Mouse (Mus musculus) liver, adult 2 months (tissue): Measurements from ENCODE around the gene Dao. TPM values are rescaled to one million over a fixed set of nuclear protein-coding genes. Genes with fewer than 3 reads are reported as not detected.

ENCODE experiments used
- DNase-seq: peaks from one replicate; pipeline ENCODE4 v3.0.0-alpha.2; 2011; ENCODE audit warnings: low read depth, low spot score; ENCODE audit errors: extremely low read depth
- H3K27ac ChIP-seq: fragments of 200-500 bp; replicated peaks from 2 replicates; pipeline ENCODE4 v1.5.1; 2012; ENCODE audit warnings: low read depth, mild to moderate bottlenecking, control low read depth, inconsistent platforms, low read length; ENCODE audit not compliant: insufficient read depth
- H3K27me3 ChIP-seq: fragments of 200-500 bp; 2 replicates; pipeline ENCODE4 v1.6.1; 2012; ENCODE audit warnings: mild to moderate bottlenecking, moderate library complexity, low read length, inconsistent platforms; ENCODE audit not compliant: control insufficient read depth, insufficient read depth
- H3K36me3 ChIP-seq: fragments of 200-500 bp; 2 replicates; pipeline ENCODE4 v1.6.1; 2012; ENCODE audit warnings: low read length, inconsistent platforms; ENCODE audit not compliant: control insufficient read depth, insufficient read depth
- H3K4me1 ChIP-seq: fragments of 200-500 bp; 2 replicates; pipeline ENCODE4 v1.6.1; 2011; ENCODE audit warnings: low read length; ENCODE audit not compliant: control insufficient read depth, insufficient read depth
- H3K4me3 ChIP-seq: fragments of 200-500 bp; 2 replicates; pipeline ENCODE4 v1.5.1; 2011; ENCODE audit warnings: low read depth, mild to moderate bottlenecking, control low read depth, low read length, moderate library complexity; ENCODE audit not compliant: insufficient read depth
- H3K79me2 ChIP-seq: fragments of 200-500 bp; 2 replicates; pipeline ENCODE4 v1.6.1; 2012; ENCODE audit warnings: inconsistent platforms, mild to moderate bottlenecking, low read length, moderate library complexity; ENCODE audit not compliant: control insufficient read depth, insufficient read depth
- H3K9ac ChIP-seq: fragments of 200-500 bp; 2 replicates; pipeline ENCODE4 v1.6.1; 2012; ENCODE audit warnings: low read depth, mild to moderate bottlenecking, control low read depth, inconsistent platforms, low read length
- CTCF ChIP-seq: fragments of 200-500 bp; IDR thresholded peaks from 2 replicates; pipeline ENCODE4 v1.5.1; 2011; ENCODE audit warnings: low read depth, low read length, control low read depth
- POLR2A ChIP-seq: fragments of 200-500 bp; IDR thresholded peaks from 2 replicates; pipeline ENCODE4 v1.6.1; 2011; ENCODE audit warnings: low read length, control low read depth; ENCODE audit not compliant: insufficient read depth; ENCODE audit errors: extremely low read depth
- WGBS: fragments of 180-500 bp; shearing (Covaris S2); methylation state at CpG from one replicate; pipeline ENCODE4 v1.1.7; 2018; 5-methylcytosine and 5-hydroxymethylcytosine counted together
- polyA plus RNA-seq: library from polyadenylated mRNA; depleted of rRNA; stranded (reverse); fragments of >200 nt; gene quantifications from 2 replicates; pipeline ENCODE4 v1.2.3, GENCODE M21; 2012
- total RNA-seq: library from RNA; depleted of rRNA; stranded (reverse); fragments of >200 nt; gene quantifications from 2 replicates; pipeline ENCODE4 v1.2.3, GENCODE M21; 2014

The Dao gene
- total and polyA plus RNA-seq, 2 experiments, result not detected

DNA sequence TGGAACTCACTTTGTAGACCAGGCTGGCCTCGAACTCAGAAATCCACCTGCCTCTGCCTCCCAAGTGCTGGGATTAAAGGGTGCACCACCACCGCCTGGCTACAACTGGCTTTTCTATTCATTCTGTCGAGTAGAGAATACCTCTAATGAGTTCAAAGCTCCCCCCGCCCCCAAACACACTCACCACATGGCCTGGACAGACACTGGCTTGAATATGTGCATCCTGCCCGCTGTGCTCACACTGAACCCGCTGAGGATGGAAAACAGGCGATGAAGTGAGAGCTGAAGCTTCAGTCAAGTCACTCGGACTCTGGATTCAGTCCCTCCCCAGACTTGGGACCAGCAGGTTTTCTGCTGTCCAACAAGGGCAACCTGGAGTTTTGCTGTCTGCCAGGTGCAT is 43.1 kb upstream of the Dao start:
- peaks cover 4% of the 10 kb centered on the region; the same call in 1 of the 2 replicates for H3K4me1 ChIP-seq
- WGBS, result 85% methylated on average over 8 of the region's 8 CpGs
- H3K36me3 ChIP-seq, result peaks cover 5% of the 10 kb centered on the region; the same call in 1 of the 2 replicates
- H3K27ac ChIP-seq, result no peak overlapping the region
- no peaks in the 10 kb centered on the region for H3K79me2 ChIP-seq
- no peak overlapping the region for H3K4me3 ChIP-seq
- TF ChIP-seq CTCF, result no peak
- TF ChIP-seq POLR2A, result no peak
- no peak for DNase-seq
- H3K9ac ChIP-seq, result no peak overlapping the region
- no peaks in the 10 kb centered on the region for H3K27me3 ChIP-seq

- 82% methylated on average over 7 of the region's 7 CpGs for WGBS
- H3K36me3 ChIP-seq, result no peaks in the 10 kb centered on the region
- DNase-seq, result no peak
- H3K4me1 ChIP-seq, result peaks cover 4% of the 10 kb centered on the region; the same call in 1 of the 2 replicates
- no peak overlapping the region for H3K4me3 ChIP-seq
- H3K27me3 ChIP-seq, result no peaks in the 10 kb centered on the region
- no peak overlapping the region for H3K27ac ChIP-seq
- no peaks in the 10 kb centered on the region for H3K79me2 ChIP-seq
- no peak overlapping the region for H3K9ac ChIP-seq
- TF ChIP-seq CTCF (no peak), POLR2A (no peak)
Measured at GRCm38 (mm10) chr5:113961776-113962175, 41.7 kb upstream of the Dao start.

DNA sequence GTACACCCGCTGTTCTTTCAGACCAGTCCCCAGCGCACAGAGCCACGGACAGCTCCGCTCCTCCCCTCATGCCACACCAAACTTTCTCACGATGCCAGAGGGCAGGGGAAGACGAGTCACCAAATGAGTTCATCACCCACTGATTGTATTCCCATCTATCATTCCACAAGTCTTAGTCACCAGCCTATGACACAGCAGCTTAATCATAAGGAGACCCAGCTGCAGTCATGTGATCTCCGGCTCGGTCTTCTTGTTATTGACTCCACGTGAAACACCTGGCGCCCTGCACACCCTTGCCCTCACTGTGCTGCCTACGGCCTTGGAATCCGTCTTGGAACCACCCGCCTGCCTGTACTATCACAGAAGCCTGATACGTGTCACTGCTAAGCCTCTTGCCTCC is 38.5 kb upstream of the Dao start:
- Histone ChIP-seq H3K4me3 (no peak overlapping the region), H3K4me1 (peaks cover under 1% of the 10 kb centered on the region), H3K36me3 (peaks cover 2% of the 10 kb centered on the region; the same call in 1 of the 2 replicates), H3K27ac (no peak overlapping the region), H3K79me2 (no peaks in the 10 kb centered on the region), H3K27me3 (no peaks in the 10 kb centered on the region), H3K9ac (no peak overlapping the region)
- no peak for TF ChIP-seq CTCF
- no peak for TF ChIP-seq POLR2A
- no peak for DNase-seq
- WGBS, result 92% methylated on average over 14 of the region's 14 CpGs

- Histone ChIP-seq H3K9ac (no peak overlapping the region), H3K27ac (no peak overlapping the region), H3K36me3 (peaks cover 2% of the 10 kb centered on the region; the same call in 1 of the 2 replicates), H3K79me2 (no peaks in the 10 kb centered on the region), H3K4me1 (no peaks in the 10 kb centered on the region; the same call in 1 of the 2 replicates), H3K4me3 (no peak overlapping the region), H3K27me3 (no peaks in the 10 kb centered on the region)
- no peak for TF ChIP-seq CTCF
- TF ChIP-seq POLR2A, result no peak
- DNase-seq, result no peak
- WGBS, result 92% methylated on average over 7 of the region's 7 CpGs
Measured at GRCm38 (mm10) chr5:113965659-113966185, 37.8 kb upstream of the Dao start.

GRCm38 (mm10) chr5:113966452-113967150 is 36.9 kb upstream of the Dao start:
- no peak for DNase-seq
- Histone ChIP-seq H3K4me1 (no peaks in the 10 kb centered on the region; the same call in 1 of the 2 replicates), H3K36me3 (peaks cover 2% of the 10 kb centered on the region; the same call in 1 of the 2 replicates), H3K79me2 (no peaks in the 10 kb centered on the region), H3K27me3 (no peaks in the 10 kb centered on the region), H3K27ac (no peak overlapping the region), H3K4me3 (no peak overlapping the region), H3K9ac (no peak overlapping the region)
- WGBS, result 89% methylated on average over 13 of the region's 13 CpGs
- TF ChIP-seq CTCF (no peak), POLR2A (no peak)

GRCm38 (mm10) chr5:113968371-113968770 is 35.1 kb upstream of the Dao start:
- Histone ChIP-seq H3K79me2 (no peaks in the 10 kb centered on the region), H3K27me3 (no peaks in the 10 kb centered on the region), H3K27ac (no peak overlapping the region), H3K4me1 (no peaks in the 10 kb centered on the region; the same call in 1 of the 2 replicates), H3K9ac (no peak overlapping the region), H3K4me3 (no peak overlapping the region), H3K36me3 (peaks cover 2% of the 10 kb centered on the region; the same call in 1 of the 2 replicates)
- DNase-seq, result no peak
- TF ChIP-seq CTCF (no peak), POLR2A (no peak)
- WGBS, result 62% methylated on average over 11 of the region's 11 CpGs
